Mouse (Mus musculus) cerebellum, adult 2 months (tissue): Measurements from ENCODE around the gene Cenpp.

Source experiments
- CTCF ChIP-seq: fragments of 200-500 bp; IDR thresholded peaks from 2 replicates; pipeline ENCODE4 v1.5.1; 2011; ENCODE audit warnings: low read depth, mild to moderate bottlenecking, control low read depth, low read length, moderate library complexity, borderline replicate concordance; ENCODE audit not compliant: insufficient read depth
- POLR2A ChIP-seq: fragments of 200-500 bp; IDR thresholded peaks from 2 replicates; pipeline ENCODE4 v1.6.1; 2011; ENCODE audit warnings: low read length, control low read depth, borderline replicate concordance; ENCODE audit not compliant: insufficient read depth

- TF ChIP-seq POLR2A (no peak), CTCF (no peak)
Observed at GRCm38 (mm10) chr13:49470806-49471205, 181.8 kb downstream of the Cenpp start.
